Mouse (Mus musculus) liver, adult 2 months (tissue): ENCODE data around the gene Gale.

Experiments used
- CTCF ChIP-seq: fragments of 200-500 bp; IDR thresholded peaks from 2 replicates; pipeline ENCODE4 v1.5.1; 2011; ENCODE audit warnings: low read depth, low read length, control low read depth
- POLR2A ChIP-seq: fragments of 200-500 bp; IDR thresholded peaks from 2 replicates; pipeline ENCODE4 v1.6.1; 2011; ENCODE audit warnings: low read length, control low read depth; ENCODE audit not compliant: insufficient read depth; ENCODE audit errors: extremely low read depth

DNA sequence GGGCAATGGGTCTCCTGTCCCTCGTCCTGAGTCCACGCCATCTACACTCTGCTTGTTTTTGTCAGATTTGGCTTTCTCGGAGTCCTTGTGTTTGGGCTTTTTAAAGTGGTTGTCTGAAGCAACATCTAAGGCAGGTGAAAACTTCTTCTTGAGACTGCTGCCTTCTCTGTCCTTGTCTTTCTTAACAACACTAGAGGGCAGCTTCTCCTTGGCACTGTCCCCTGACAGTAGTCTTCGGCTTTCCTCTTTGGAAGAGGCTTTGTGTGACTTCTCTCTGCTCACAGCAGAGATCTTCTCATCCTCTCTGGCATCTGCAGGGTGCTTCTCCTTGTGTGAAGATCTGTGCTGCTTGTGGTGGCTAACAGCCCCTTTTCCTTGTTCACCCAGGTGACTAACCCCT, 47.1 kb downstream of the Gale start:
- TF ChIP-seq POLR2A = no peak
- no peak for TF ChIP-seq CTCF
